Mouse (Mus musculus) liver, postnatal 0 days (tissue): ENCODE data around the gene Jmjd6. TPM values are rescaled to one million over a fixed set of nuclear protein-coding genes. Genes with fewer than 3 reads are reported as not detected.

Experiments used
- ATAC-seq: fragments of 200-750 bp; cut with Nextera tagmentation; 2 replicates; pipeline ENCODE4 v1.8.0; 2017; ENCODE audit warnings: mild to moderate bottlenecking, moderate library complexity
- DNase-seq: peaks from one replicate; pipeline ENCODE4 v3.0.0-alpha.2; 2016
- H3K27ac ChIP-seq: fragments of 300-500 bp; sonication (generic); 2 replicates; pipeline ENCODE4 v1.5.1; 2014; ENCODE audit warnings: antibody characterized with exemption, moderate library complexity, mild to moderate bottlenecking, low read depth
- H3K27me3 ChIP-seq: fragments of 300-500 bp; sonication (generic); 2 replicates; pipeline ENCODE4 v1.6.1; 2014; ENCODE audit warnings: low read length, control low read depth, mixed read lengths; ENCODE audit not compliant: insufficient read depth
- H3K36me3 ChIP-seq: fragments of 300-500 bp; sonication (generic); replicated peaks from 2 replicates; pipeline ENCODE4 v1.6.1; 2014; ENCODE audit warnings: mild to moderate bottlenecking, control low read depth, low read length, moderate library complexity, mixed read lengths; ENCODE audit not compliant: insufficient read depth
- H3K4me1 ChIP-seq: fragments of 300-500 bp; sonication (generic); 2 replicates; pipeline ENCODE4 v1.6.1; 2014; ENCODE audit warnings: antibody characterized with exemption, mild to moderate bottlenecking, control low read depth; ENCODE audit not compliant: insufficient read depth
- H3K4me2 ChIP-seq: fragments of 300-500 bp; sonication (generic); 2 replicates; pipeline ENCODE4 v1.6.1; 2014; ENCODE audit warnings: low read depth, mild to moderate bottlenecking, low read length, moderate library complexity, mixed read lengths
- H3K4me3 ChIP-seq: fragments of 300-500 bp; sonication (generic); 2 replicates; pipeline ENCODE4 v1.5.1; 2014; ENCODE audit warnings: low read depth, low read length
- H3K9ac ChIP-seq: fragments of 300-500 bp; sonication (generic); replicated peaks from 2 replicates; pipeline ENCODE4 v1.6.1; 2014; ENCODE audit warnings: mild to moderate bottlenecking, moderate library complexity
- H3K9me3 ChIP-seq: fragments of 300-500 bp; sonication (generic); 2 replicates; pipeline ENCODE4 v1.6.1; 2016; ENCODE audit warnings: mild to moderate bottlenecking, control low read depth, low read length, mixed read lengths
- CTCF ChIP-seq: sonication (generic); IDR thresholded peaks from 2 replicates; pipeline ENCODE4 v1.5.1; 2016; ENCODE audit warnings: antibody characterized with exemption, low read depth
- EP300 ChIP-seq: IDR thresholded peaks from 2 replicates; pipeline ENCODE4 v1.6.1; 2016; ENCODE audit warnings: antibody characterized with exemption, low read depth, mild to moderate bottlenecking
- WGBS: fragments of 180-500 bp; shearing (Covaris S2); extraction: QIAGEN DNeasy Blood & Tissue Kit; methylation state at CpG from one replicate; pipeline ENCODE4 v1.1.7; 2014; ENCODE audit not compliant: insufficient replicate concordance; 5-methylcytosine and 5-hydroxymethylcytosine counted together
- polyA plus RNA-seq: library from polyadenylated mRNA; unstranded; fragments of >200 nt; fragmentation: Nextera tagmentation; extraction: Ambion mirVana; gene quantifications from 2 replicates; pipeline ENCODE4 v1.2.1, GENCODE M21; 2015

Gene Jmjd6
- polyA plus RNA-seq, 1 experiment from 2014 or later = 19.0 TPM

DNA sequence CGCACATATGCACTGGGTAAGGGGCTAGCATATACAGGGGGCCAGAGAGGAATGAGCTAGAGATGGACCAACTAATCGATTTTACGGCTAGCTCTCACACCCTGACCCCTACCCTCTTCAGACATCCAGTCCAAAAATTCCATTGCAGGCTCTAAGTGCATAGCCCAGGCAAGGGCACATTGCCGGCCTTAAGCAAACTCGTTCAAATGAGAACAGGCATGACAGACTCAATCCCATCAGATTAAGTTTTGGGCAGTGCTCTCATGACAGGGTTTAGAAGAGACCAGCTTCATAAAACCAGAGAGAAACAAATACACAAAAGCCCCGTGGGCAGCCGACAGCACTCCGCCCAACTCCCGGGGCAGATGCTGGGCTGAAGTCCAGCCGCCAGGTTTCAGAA is 21.0 kb downstream of the Jmjd6 start:
- ATAC-seq = no peak
- Histone ChIP-seq H3K4me2 (no peak overlapping the region), H3K4me3 (no peak overlapping the region), H3K4me1 (no peaks in the 10 kb centered on the region), H3K9me3 (no peaks in the 10 kb centered on the region), H3K27me3 (no peaks in the 10 kb centered on the region), H3K36me3 (no peaks in the 10 kb centered on the region), H3K9ac (no peak overlapping the region), H3K27ac (no peak overlapping the region)
- no peak for DNase-seq
- TF ChIP-seq CTCF = no peak
- TF ChIP-seq EP300 = no peak
- WGBS = 70% methylated on average over 10 of the region's 10 CpGs

DNA sequence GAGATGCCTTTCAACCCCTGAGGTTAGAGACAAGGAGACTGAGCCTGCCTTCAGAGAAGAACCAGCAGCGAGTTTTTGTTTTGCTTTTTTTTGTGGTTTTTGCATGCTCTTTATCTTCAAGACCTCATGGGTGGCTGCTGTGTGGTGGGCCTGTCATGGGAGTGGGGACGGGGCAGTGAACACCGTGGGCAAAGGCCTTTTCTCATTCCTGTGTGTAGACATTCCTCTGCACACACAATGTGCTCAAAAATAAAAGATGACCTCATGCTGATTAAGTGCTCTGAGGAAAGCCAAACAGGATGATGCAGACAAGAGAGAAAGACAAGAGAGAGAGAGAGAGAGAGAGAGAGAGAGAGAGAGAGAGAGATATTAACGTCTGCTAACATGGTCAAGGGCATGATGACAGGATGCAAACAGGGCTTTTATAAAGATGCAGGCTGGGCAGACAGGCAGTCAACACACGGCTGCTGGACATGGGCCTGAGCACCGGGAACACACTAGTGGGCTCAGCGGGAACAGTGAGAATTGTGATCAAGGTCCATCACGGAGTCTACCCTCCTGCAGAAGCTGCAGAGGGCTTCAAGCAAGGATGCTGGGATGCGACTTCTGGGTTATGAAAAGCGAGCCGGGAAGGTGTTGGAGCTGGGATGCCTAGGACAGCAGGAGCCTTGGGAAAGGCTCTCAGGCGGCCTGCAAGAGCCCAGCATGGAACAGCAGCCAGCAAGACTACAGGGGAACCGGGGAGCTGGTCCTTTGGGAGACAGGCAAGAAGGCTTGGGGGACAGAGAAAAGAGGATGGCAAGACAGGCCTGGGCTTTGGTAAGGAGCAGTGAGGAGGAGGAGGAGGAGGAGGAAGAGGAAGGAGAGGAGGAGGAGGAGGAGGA is 21.9 kb downstream of the Jmjd6 start:
- no peaks in the 10 kb centered on the region for H3K27me3 ChIP-seq
- H3K4me2 ChIP-seq = no peak overlapping the region
- H3K4me3 ChIP-seq = no peak overlapping the region
- DNase-seq (no peak), ATAC-seq (no peak)
- H3K9ac ChIP-seq = no peak overlapping the region
- no peaks in the 10 kb centered on the region for H3K36me3 ChIP-seq
- H3K4me1 ChIP-seq = no peaks in the 10 kb centered on the region
- WGBS = 60% methylated on average over 13 of the region's 13 CpGs
- no peak overlapping the region for H3K27ac ChIP-seq
- H3K9me3 ChIP-seq = no peaks in the 10 kb centered on the region
- TF ChIP-seq CTCF (no peak), EP300 (no peak)

DNA sequence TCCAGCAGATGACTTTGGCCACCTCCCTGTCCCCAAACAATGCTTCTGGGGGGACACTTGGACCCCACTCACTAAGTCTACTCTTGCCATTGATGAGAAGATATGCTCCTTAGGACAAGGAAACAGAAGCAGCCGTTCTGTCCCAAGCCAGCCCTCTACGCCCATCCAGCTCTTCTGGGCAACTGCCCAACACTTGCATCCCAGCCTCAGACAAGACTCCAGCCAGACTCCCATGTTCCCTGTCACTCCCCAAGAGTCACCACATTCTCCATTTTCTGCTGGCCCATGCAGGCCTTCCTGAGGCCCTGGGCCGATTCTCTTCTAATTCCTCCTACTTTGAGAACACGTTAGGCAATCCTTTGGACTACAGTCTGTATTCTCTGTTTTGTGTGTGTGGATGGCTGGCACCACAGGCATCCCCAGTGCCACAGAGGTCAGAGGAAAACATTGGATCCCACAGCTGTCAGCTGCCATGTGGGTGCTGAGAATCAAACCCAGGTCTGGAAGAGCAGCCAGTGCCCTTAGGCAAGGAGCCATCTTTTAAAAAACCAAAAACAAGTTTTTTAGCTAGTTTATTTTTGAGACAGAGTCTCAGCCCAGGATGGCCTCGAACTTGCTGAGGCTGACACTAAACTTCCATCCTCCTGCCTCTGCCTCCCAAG is 23.2 kb downstream of the Jmjd6 start:
- H3K4me2 ChIP-seq = no peak overlapping the region
- H3K27ac ChIP-seq = no peak overlapping the region
- H3K9ac ChIP-seq = no peak overlapping the region
- TF ChIP-seq EP300 = no peak
- no peak for TF ChIP-seq CTCF
- DNase-seq (no peak), ATAC-seq (no peak)
- WGBS = 86% methylated on average over 5 of the region's 5 CpGs
- H3K4me3 ChIP-seq = no peak overlapping the region
- H3K27me3 ChIP-seq = no peaks in the 10 kb centered on the region
- no peaks in the 10 kb centered on the region; the same call in 1 of the 2 replicates for H3K4me1 ChIP-seq
- no peaks in the 10 kb centered on the region for H3K9me3 ChIP-seq
- no peaks in the 10 kb centered on the region for H3K36me3 ChIP-seq

DNA sequence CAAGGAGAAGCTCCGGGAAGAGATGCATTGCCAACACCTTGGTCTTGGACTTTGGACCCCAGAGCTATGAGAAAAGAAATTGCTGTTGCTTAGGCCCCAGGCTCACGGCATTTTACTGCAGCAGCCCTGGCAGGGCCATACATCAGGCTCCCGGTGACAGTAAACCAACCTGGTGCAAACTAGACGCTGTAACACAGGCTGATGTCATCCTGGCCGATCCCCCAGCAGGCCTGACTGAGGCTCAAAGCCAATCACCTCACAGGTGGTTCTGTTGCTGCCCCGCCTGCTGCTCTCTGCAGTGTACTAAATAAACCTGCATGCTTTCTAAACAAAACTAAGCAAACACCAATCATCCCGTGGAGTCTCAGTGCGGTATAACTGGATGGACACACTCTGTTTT is 24.5 kb downstream of the Jmjd6 start:
- Histone ChIP-seq H3K27ac (no peak overlapping the region), H3K4me2 (no peak overlapping the region), H3K36me3 (no peaks in the 10 kb centered on the region), H3K4me3 (no peak overlapping the region), H3K9ac (no peak overlapping the region), H3K4me1 (peaks cover 4% of the 10 kb centered on the region), H3K27me3 (no peaks in the 10 kb centered on the region), H3K9me3 (no peaks in the 10 kb centered on the region)
- TF ChIP-seq CTCF (no peak), EP300 (no peak)
- ATAC-seq (peak; percentile 78), DNase-seq (no peak)
- WGBS = 48% methylated on average over 8 of the region's 8 CpGs

DNA sequence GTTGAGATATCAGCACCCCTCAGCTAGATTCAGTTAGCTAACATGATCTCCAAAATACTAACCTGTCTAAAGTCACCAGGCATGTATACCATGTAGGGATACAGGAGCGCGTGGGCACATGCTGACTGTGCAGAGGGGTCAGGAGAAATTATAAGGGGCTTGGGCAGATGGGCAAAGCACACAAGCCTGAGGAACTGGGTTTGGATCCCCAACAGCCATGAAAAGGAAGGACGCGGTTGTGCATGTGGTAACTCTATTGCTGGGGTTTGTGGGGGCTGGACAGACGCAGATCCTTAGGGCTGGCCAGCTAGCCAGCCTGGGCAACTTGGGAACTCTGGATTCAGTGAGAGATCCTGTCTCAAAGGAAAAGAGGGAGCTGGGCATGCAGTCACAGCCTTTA is 25.7 kb downstream of the Jmjd6 start:
- Histone ChIP-seq H3K9ac (no peak overlapping the region), H3K27me3 (no peaks in the 10 kb centered on the region), H3K4me3 (no peak overlapping the region), H3K4me1 (peaks cover 4% of the 10 kb centered on the region), H3K4me2 (no peak overlapping the region), H3K27ac (no peak overlapping the region), H3K9me3 (no peaks in the 10 kb centered on the region), H3K36me3 (no peaks in the 10 kb centered on the region)
- DNase-seq = no peak
- 82% methylated on average over 5 of the region's 5 CpGs for whole genome bisulfite sequencing
- no peak for TF ChIP-seq EP300
- no peak for TF ChIP-seq CTCF
- ATAC-seq = no peak

DNA sequence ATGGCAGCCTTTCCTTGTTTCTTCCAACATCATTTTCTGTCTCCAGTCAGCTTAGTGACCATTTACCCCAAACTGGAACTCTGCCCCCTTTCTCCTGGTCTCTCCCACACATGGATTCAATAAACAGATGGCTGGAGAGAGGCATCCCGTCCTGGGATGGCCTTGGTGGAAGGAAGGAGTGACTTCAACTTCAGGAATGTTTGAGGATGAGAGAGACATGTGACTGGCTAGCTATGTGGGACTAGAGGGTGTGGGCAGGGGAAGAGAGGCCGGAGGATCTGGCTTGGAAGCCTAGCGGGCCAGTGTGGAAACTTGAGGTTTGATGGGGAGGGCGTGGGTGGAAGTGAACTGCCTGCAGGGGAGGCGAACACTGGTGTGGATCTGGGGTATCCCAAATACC is 26.5 kb downstream of the Jmjd6 start:
- no peak overlapping the region for H3K4me3 ChIP-seq
- no peaks in the 10 kb centered on the region for H3K36me3 ChIP-seq
- no peak for TF ChIP-seq EP300
- TF ChIP-seq CTCF = no peak
- ATAC-seq = no peak
- H3K9ac ChIP-seq = no peak overlapping the region
- H3K27me3 ChIP-seq = no peaks in the 10 kb centered on the region
- no peak overlapping the region for H3K27ac ChIP-seq
- H3K4me2 ChIP-seq = no peak overlapping the region
- DNase-seq = no peak
- H3K9me3 ChIP-seq = no peaks in the 10 kb centered on the region
- peaks cover 4% of the 10 kb centered on the region for H3K4me1 ChIP-seq
- 76% methylated on average over 5 of the region's 5 CpGs for WGBS
